Mouse (Mus musculus): Measurements from ENCODE around the gene Ngly1. TPM values are rescaled to one million over a fixed set of nuclear protein-coding genes. Genes with fewer than 3 reads are reported as not detected.

Gene Ngly1
- polyA plus RNA-seq, 1 experiment, result 38.8 TPM

DNA sequence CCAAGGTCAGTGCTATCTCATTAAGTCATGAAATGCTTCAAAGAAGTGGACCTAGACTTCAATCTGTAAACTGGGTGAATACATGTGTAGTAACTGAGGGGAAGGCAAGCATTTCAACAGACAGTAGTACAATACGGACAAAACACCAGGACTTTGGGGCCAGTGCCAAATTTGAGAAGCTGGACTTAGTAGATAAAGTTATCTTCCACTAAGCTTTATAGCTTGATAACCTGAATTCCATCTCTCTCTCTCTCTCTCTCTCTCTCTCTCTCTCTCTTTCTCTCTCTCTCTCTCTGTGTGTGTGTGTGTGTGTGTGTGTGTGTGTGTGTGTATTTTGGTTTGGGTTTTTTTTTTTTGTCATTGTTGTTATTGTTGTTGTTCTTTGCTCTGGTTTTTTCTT lies 4.0 kb upstream of the Ngly1 start:
- no peak overlapping the region for H3K27ac ChIP-seq (replicated peaks; ENCODE audit: low read depth, low read length)
- peaks cover 6% of the 10 kb centered on the region; the same call in 1 of the 2 replicates for H3K4me1 ChIP-seq (ENCODE audit: control insufficient read depth, insufficient read depth, insufficient read length, low read length)
- no peak overlapping the region for H3K4me3 ChIP-seq (ENCODE audit: insufficient read depth, low read depth, low read length)

DNA sequence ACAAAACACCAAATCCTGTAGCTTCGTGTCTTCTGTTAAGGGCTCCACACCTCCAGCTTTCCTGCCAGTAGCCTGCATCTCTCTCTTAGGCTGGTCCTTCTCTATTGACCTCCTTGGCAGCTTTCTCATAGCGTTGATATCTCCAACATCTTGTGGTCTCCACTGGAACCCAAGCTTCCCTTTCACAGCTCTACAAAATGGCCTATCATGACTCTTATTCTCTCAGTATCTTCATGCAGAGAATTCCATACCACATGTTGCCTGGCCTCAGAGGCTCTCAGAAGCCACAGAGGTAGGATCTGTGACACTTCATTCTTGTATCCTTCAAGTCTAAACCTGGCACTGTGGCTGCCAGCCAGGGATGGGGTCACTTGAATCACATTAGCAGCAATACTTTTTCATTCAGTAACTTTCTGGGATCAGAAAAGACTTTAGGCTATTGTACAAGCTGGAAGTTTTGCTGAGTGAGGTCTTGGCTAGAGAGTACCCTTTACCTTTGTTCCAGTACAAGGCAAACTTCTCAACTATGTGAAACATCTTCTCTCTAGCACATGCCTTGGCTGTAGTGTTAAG lies 2.7 kb upstream of the Ngly1 start:
- Histone ChIP-seq H3K4me3 (ENCODE audit: insufficient read depth, low read depth, low read length) (no peak overlapping the region), H3K27ac (replicated peaks; ENCODE audit: low read depth, low read length) (no peak overlapping the region), H3K4me1 (ENCODE audit: control insufficient read depth, insufficient read depth, insufficient read length, low read length) (peaks cover 7% of the 10 kb centered on the region; the same call in 1 of the 2 replicates)

DNA sequence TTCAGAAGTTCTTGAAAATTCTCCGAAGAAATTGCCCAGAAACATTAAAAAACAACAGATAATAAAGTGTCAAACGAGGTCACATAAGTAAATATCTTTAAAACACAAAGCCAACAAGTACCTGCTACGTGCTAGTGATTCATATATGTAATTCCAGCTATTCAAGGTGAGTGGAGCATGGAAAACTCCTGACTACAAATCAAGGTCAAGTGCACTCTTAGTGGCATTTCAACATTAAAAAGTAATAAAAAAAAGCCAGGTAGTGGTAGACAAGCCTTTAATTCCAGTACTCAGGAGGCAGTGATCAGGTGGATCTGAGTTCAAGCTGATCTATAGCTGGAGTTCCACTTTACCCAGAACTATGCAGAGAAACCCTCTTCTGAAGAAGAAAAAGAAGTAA lies 945 bp upstream of the Ngly1 start:
- H3K4me3 ChIP-seq (ENCODE audit: insufficient read depth, low read depth, low read length), result no peak overlapping the region
- H3K4me1 ChIP-seq (ENCODE audit: control insufficient read depth, insufficient read depth, insufficient read length, low read length), result peaks cover 3% of the 10 kb centered on the region
- no peak overlapping the region for H3K27ac ChIP-seq (replicated peaks; ENCODE audit: low read depth, low read length)

DNA sequence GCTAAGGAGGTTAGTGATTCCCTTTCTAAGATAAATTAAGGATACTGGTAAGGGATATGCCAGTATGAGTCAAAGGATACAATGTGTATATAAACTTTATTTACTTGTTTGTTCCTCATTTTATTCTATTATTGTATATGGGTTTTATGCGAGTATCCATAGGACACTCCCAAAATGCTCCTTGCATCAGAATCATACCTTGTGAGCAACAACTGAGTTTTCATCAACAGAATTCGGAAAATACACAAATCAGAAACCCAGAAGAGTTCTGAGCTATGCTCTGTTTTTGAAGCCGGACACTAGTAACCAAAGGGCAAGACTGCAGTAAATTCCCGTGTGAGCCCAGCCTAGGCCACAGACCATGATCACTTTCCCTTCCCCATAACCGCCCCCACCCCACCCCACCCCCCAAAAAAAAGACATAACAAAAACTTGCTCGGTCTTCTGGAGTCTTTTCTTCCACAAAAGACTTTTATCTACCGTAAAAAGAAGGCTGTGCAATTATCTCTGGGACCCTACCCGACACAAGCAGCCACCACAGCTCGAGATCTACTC lies 400 bp upstream of the Ngly1 start:
- peak overlapping the region; percentile 73 for H3K4me3 ChIP-seq (ENCODE audit: insufficient read depth, low read depth, low read length)
- H3K27ac ChIP-seq (replicated peaks; ENCODE audit: low read depth, low read length), result no peak overlapping the region; the same call in 1 of the 2 replicates
- H3K4me1 ChIP-seq (ENCODE audit: control insufficient read depth, insufficient read depth, insufficient read length, low read length), result peaks cover 3% of the 10 kb centered on the region

DNA sequence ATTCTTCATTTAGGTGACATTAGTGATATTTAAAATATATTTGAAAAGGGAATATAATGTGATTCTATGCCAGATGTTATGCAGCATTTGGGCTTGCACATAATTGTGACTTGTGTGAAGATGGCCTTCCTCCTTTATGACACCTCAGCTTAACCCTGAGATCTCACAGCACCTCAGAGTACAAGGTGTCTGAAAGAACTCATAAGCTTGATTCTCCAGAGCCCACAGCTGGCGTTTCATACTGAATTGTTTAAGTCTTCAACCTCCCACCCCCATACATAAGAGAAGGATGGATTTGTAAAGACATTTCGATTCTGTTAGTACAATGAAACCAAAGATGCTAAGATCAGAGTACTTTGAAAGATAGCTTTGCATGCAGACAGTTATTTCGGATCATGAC lies 1.0 kb downstream of the Ngly1 start:
- peaks cover 3% of the 10 kb centered on the region for H3K4me1 ChIP-seq (ENCODE audit: control insufficient read depth, insufficient read depth, insufficient read length, low read length)

DNA sequence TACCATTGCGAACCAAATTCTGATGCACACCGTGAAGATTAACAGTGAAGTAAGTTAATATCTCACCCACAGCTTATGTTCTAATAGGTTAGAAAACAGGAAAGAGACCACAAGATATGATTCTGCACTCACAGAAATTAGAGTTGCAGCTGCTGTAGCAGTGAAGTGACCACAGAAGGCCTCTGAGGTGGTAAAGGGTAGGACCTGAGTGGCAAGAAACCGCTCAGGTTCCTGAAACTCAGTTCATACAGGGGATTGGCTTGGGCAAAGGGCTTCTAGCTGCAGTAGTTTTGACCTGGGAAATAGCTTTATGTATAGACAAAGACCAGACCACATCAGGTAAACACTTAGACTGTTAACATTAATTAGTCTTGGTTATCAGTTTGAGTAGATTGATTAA lies 6.7 kb downstream of the Ngly1 start:
- Histone ChIP-seq H3K27ac (replicated peaks; ENCODE audit: low read depth, low read length) (no peak overlapping the region), H3K4me3 (ENCODE audit: insufficient read depth, low read depth, low read length) (no peak overlapping the region), H3K4me1 (ENCODE audit: control insufficient read depth, insufficient read depth, insufficient read length, low read length) (no peaks in the 10 kb centered on the region; the same call in 1 of the 2 replicates)

More for the DNA sequence above, 1.0 kb downstream of the Ngly1 start:
- peak overlapping the region; percentile 88 for H3K4me3 ChIP-seq (ENCODE audit: insufficient read depth, low read depth, low read length)
- H3K27ac ChIP-seq (replicated peaks; ENCODE audit: low read depth, low read length), result peak overlapping the region; percentile 97

DNA sequence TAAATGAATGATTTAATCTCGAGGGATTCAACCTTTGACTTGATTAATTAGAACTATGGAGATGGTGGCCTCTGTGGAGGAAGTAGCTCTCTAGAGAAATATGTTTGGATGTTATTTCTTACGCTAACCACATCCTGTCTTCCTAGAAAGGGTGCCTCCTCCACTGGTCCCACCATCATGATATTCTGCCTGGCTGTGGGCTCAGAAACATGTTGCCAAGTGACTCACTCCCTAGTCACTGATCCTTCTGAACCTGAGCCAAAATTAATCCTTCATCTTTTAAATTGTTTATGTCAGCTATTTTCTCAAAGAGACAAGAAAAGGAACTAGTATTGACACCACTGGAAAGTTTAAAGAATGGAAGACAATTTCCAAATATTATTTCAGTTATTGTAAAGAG lies 7.1 kb downstream of the Ngly1 start:
- no peak overlapping the region for H3K27ac ChIP-seq (replicated peaks; ENCODE audit: low read depth, low read length)
- no peak overlapping the region for H3K4me3 ChIP-seq (ENCODE audit: insufficient read depth, low read depth, low read length)
- H3K4me1 ChIP-seq (ENCODE audit: control insufficient read depth, insufficient read depth, insufficient read length, low read length), result no peaks in the 10 kb centered on the region; the same call in 1 of the 2 replicates

DNA sequence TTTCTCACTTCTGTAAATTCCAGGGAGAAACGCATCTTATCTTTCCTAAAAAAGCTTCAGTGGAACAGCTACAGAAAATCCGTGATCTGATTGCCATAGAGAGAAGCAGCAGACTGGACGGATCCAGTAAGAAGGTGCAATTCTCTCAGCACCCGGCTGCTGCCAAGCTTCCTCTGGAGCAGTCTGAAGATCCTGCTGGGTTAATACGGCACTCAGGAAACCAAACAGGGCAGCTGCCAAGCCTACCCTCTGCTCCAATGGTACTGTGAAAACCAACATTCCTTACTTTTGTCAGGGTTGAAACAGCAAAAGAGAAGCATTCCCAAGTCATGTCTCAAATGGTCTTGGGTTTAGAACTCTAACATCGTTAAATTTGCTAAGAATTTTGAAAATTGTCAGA lies 11.5 kb downstream of the Ngly1 start:
- Histone ChIP-seq H3K4me1 (ENCODE audit: control insufficient read depth, insufficient read depth, insufficient read length, low read length) (no peaks in the 10 kb centered on the region; the same call in 1 of the 2 replicates), H3K4me3 (ENCODE audit: insufficient read depth, low read depth, low read length) (no peak overlapping the region), H3K27ac (replicated peaks; ENCODE audit: low read depth, low read length) (no peak overlapping the region)

DNA sequence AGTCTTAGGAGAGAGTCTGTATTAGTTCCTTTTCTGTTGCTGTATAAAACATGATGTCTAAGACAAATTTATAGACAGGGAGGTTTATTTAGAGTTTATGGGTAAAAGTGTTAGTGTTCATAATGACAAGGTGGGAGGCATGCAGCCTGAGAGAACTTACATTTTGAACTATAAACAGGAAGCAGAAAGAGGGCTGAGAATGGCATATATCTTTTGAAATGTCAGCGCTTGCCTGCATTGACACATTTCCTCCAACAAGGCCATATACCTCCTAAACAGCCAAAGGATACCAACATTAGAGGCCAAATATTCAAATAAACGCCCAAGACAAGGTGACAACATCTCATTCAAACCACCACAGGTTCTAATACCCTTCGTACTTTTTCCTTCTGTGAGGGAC lies 12.8 kb downstream of the Ngly1 start:
- H3K4me3 ChIP-seq (ENCODE audit: insufficient read depth, low read depth, low read length), result no peak overlapping the region
- H3K27ac ChIP-seq (replicated peaks; ENCODE audit: low read depth, low read length), result no peak overlapping the region
- no peaks in the 10 kb centered on the region; the same call in 1 of the 2 replicates for H3K4me1 ChIP-seq (ENCODE audit: control insufficient read depth, insufficient read depth, insufficient read length, low read length)

DNA sequence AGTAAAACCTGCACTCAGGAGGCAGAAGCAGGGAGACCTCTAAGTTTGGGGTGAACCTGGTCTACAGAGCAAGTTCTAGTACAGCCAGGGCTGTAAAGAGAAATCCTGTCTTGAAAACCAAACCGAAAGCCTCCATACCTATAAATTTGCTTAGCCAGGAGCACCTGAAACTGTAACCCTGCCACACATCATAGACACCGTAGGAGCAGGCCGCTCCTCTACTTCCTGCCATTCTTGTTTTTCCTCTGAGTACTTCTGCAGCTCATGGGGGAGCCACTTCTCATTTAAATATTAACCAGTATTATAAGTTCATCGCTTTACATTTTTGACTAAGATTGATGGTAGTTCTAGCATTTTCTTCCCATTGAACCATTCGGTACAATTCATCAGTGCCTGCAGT lies 17.9 kb downstream of the Ngly1 start:
- H3K27ac ChIP-seq (replicated peaks; ENCODE audit: low read depth, low read length), result no peak overlapping the region
- H3K4me3 ChIP-seq (ENCODE audit: insufficient read depth, low read depth, low read length), result no peak overlapping the region
- H3K4me1 ChIP-seq (ENCODE audit: control insufficient read depth, insufficient read depth, insufficient read length, low read length), result no peaks in the 10 kb centered on the region

DNA sequence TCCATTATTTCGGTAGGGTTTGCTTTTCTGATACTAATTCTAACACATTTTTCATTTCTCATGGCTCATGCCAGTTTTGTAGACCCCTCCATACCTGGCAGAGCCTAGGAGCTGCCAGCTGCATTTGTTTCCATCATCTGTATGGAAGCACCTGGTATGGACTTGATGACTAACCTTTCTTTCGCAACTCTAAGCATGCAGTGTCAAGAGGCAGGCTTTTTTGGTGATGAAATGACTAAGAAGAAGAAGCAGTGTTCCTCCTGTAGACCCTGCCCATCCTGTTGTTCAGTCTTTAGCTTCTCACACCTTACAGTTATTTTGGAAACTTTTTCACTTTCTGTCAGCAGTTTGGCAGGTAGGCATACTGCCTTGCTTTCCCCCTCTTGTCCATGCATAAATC lies 20.7 kb downstream of the Ngly1 start:
- Histone ChIP-seq H3K27ac (replicated peaks; ENCODE audit: low read depth, low read length) (no peak overlapping the region), H3K4me1 (ENCODE audit: control insufficient read depth, insufficient read depth, insufficient read length, low read length) (no peaks in the 10 kb centered on the region), H3K4me3 (ENCODE audit: insufficient read depth, low read depth, low read length) (no peak overlapping the region)

DNA sequence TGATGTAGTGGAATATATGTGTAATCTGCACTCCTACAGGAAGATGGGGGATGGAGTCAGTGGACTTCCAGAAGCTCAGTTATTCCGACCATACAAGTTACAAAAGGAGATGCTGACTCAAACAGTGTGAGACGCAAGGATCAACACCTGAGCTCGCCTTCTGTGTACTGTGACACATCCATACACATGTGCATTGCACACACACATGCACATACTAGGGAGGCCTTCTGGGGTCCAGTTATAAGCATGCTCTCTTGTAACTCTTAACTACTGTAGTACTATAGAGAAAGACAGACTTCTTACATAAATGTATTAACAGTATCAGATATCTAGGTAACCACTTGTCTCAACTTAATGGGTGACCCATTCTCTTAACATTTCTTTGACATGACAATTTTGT lies 24.6 kb downstream of the Ngly1 start:
- Histone ChIP-seq H3K4me3 (ENCODE audit: insufficient read depth, low read depth, low read length) (no peak overlapping the region), H3K27ac (replicated peaks; ENCODE audit: low read depth, low read length) (no peak overlapping the region), H3K4me1 (ENCODE audit: control insufficient read depth, insufficient read depth, insufficient read length, low read length) (no peaks in the 10 kb centered on the region)

DNA sequence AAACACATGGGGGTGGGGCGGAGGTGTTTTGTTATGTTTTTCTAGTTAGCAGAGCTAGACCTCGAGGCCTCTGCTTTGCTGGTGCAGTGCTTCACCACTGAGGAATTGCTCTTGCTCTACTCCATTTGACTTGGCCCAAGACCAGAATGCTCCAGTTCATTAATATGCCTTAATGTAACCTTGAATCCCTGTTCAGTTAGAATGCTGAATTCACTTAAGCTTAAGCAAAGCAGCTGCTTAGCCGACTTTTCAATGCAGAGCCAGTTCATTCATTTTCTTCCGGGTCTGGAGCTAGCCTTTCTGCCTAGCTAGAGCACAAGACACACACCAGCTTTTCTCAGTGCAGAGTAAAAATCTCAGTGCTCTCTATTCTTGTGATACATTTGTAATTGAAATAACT lies 30.1 kb downstream of the Ngly1 start:
- H3K27ac ChIP-seq (replicated peaks; ENCODE audit: low read depth, low read length), result no peak overlapping the region
- H3K4me3 ChIP-seq (ENCODE audit: insufficient read depth, low read depth, low read length), result no peak overlapping the region
- H3K4me1 ChIP-seq (ENCODE audit: control insufficient read depth, insufficient read depth, insufficient read length, low read length), result no peaks in the 10 kb centered on the region

DNA sequence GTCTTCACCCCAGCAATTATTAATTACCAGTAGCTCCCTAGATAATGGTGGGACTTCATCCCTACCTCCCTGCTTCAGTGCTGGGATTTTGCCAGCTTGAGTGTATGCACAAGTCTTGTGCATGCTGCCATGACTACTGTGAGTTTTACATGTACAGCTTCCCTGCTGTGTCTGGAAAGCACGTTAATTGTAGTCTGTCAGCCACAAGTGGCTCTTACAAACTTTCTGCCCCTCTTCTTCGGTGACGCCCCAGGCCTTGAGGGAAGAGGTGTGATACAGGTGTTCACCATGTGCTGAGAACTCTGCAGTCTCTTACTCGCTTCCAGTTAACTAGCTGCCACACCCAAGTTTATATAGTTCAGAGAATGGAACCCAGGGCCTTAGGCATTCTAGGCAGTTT lies 34.9 kb downstream of the Ngly1 start:
- no peaks in the 10 kb centered on the region for H3K4me1 ChIP-seq (ENCODE audit: control insufficient read depth, insufficient read depth, insufficient read length, low read length)
- H3K4me3 ChIP-seq (ENCODE audit: insufficient read depth, low read depth, low read length), result no peak overlapping the region
- no peak overlapping the region for H3K27ac ChIP-seq (replicated peaks; ENCODE audit: low read depth, low read length)

DNA sequence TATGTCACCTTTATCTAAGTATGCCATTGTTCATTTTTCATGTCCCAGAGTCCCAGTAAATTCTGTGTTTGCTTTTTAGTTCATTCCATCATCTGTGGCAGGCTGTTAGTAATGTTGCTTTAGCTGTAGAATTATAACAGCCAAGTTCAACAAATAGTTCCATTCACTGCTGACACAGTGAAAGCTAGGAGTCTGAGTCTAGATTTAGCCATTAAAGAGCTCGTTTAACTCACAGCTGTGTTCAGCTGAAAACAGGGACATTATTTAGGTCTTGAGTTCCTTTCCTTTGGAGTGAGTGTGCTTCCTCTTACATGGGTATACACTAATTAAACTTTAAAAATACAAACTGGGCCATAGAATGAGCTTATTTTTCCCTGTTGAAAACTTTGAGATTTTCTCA lies 43.3 kb downstream of the Ngly1 start:
- no peak overlapping the region for H3K4me3 ChIP-seq (ENCODE audit: insufficient read depth, low read depth, low read length)
- H3K27ac ChIP-seq (replicated peaks; ENCODE audit: low read depth, low read length), result no peak overlapping the region
- H3K4me1 ChIP-seq (ENCODE audit: control insufficient read depth, insufficient read depth, insufficient read length, low read length), result no peaks in the 10 kb centered on the region

DNA sequence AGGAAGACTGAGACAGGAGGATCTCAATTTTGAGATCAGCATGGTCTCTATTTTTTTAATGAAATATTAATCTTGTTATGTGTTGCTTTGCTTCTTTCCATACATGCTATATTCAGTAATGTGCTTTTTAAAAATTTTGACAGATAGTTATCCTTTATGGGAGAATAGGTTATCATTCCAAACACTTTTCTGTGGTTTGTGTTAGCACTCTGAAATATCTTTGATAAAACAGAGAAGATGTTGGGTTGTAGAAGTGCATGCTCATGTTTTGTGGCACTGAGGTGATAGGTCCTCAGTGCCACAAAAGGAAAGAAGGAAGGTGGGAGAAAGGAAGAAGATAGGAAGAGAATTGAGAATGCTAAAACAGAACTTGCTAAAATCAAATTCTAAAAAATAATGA lies 43.9 kb downstream of the Ngly1 start:
- H3K4me1 ChIP-seq (ENCODE audit: control insufficient read depth, insufficient read depth, insufficient read length, low read length), result no peaks in the 10 kb centered on the region
- H3K4me3 ChIP-seq (ENCODE audit: insufficient read depth, low read depth, low read length), result no peak overlapping the region
- no peak overlapping the region for H3K27ac ChIP-seq (replicated peaks; ENCODE audit: low read depth, low read length)

All from brown adipose tissue, adult 24 weeks (tissue).